ENCODE assay signal across 8 mouse cellular contexts in genomic region chr5:34637591-34638156, GRCm38 (mm10). TPM values are rescaled to one million over a fixed set of nuclear protein-coding genes. Genes with fewer than 3 reads are reported as not detected.
DNase-seq lines count a peak whose midpoint lies in the region; ATAC-seq lines count a peak whose summit lies in the region.

No protein-coding gene starts in this region.

- no peak for ATAC-seq in erythroblast, adult 5-6 weeks (replicated peaks; ENCODE audit: low FRiP score, poor library complexity, severe bottlenecking)
- ATAC-seq in megakaryocyte, adult 5-6 weeks (ENCODE audit: poor library complexity, severe bottlenecking): no peak
- no peak for ATAC-seq in limb, embryonic 12.5 days (ENCODE audit: insufficient number of reproducible peaks, insufficient read depth, low FRiP score, low TSS enrichment, low read depth)
- no peak for ATAC-seq in stomach, embryonic 15.5 days (ENCODE audit: insufficient read depth, low FRiP score, low read depth)

- H3K27me3 ChIP-seq in erythroblast, embryonic 14.5 days (ENCODE audit: control insufficient read depth): no peaks in the 10 kb centered on the region
- no peaks in the 10 kb centered on the region for H3K27me3 ChIP-seq in megakaryocyte, embryonic 14.5 days (replicated peaks)
- H3K27me3 ChIP-seq in limb, embryonic 12.5 days: no peaks in the 10 kb centered on the region
- H3K27me3 ChIP-seq in stomach, embryonic 15.5 days (replicated peaks): no peaks in the 10 kb centered on the region

- H3K4me3 ChIP-seq in erythroblast, embryonic 14.5 days (replicated peaks): peak overlapping the region; percentile 76
- peak overlapping the region; percentile 97 for H3K4me3 ChIP-seq in megakaryocyte, embryonic 14.5 days (replicated peaks)
- H3K4me3 ChIP-seq in limb, embryonic 12.5 days (replicated peaks): peak overlapping the region; percentile 66
- peak overlapping the region; percentile 66; the same call in 1 of the 2 replicates for H3K4me3 ChIP-seq in stomach, embryonic 15.5 days (replicated peaks)

- WGBS in limb, embryonic 12.5 days: 85% methylated on average over 7 of the region's 7 CpGs
- WGBS in stomach, embryonic 15.5 days: 80% methylated on average over 7 of the region's 7 CpGs

- no peaks in the 10 kb centered on the region for H3K9me3 ChIP-seq in erythroblast, embryonic 14.5 days (ENCODE audit: control insufficient read depth, low read length)
- H3K9me3 ChIP-seq in megakaryocyte, embryonic 14.5 days: no peaks in the 10 kb centered on the region
- no peaks in the 10 kb centered on the region for H3K9me3 ChIP-seq in limb, embryonic 12.5 days
- H3K9me3 ChIP-seq in stomach, embryonic 15.5 days: no peaks in the 10 kb centered on the region

- H3K27ac ChIP-seq in limb, embryonic 12.5 days: peak overlapping the region; percentile 88
- no peak overlapping the region for H3K27ac ChIP-seq in stomach, embryonic 15.5 days

- H3K4me1 ChIP-seq in erythroblast, embryonic 14.5 days (ENCODE audit: control insufficient read depth): peaks cover 56% of the 10 kb centered on the region
- peaks cover 55% of the 10 kb centered on the region for H3K4me1 ChIP-seq in megakaryocyte, embryonic 14.5 days
- H3K4me1 ChIP-seq in limb, embryonic 12.5 days (replicated peaks): peaks cover 20% of the 10 kb centered on the region
- peaks cover 17% of the 10 kb centered on the region for H3K4me1 ChIP-seq in stomach, embryonic 15.5 days

- H3K4me2 ChIP-seq in limb, embryonic 12.5 days: peak overlapping the region; percentile 86
- peak overlapping the region; percentile 91; the same call in 1 of the 2 replicates for H3K4me2 ChIP-seq in stomach, embryonic 15.5 days

- peak overlapping the region; percentile 75 for H3K9ac ChIP-seq in limb, embryonic 12.5 days (replicated peaks)
- H3K9ac ChIP-seq in stomach, embryonic 15.5 days: 0 out of 2 replicates have a peak overlapping the region, but pooled peaks have one; percentile 69

- no peak for DNase-seq in adrenal gland, postnatal 25 days
- no peak for DNase-seq in adrenal gland, adult 2 months

- H3K36me3 ChIP-seq in erythroblast, embryonic 14.5 days (ENCODE audit: control insufficient read depth): peaks cover 83% of the 10 kb centered on the region
- H3K36me3 ChIP-seq in megakaryocyte, embryonic 14.5 days (replicated peaks; ENCODE audit: low read length): peaks cover 78% of the 10 kb centered on the region
- peaks cover 79% of the 10 kb centered on the region for H3K36me3 ChIP-seq in limb, embryonic 12.5 days
- H3K36me3 ChIP-seq in stomach, embryonic 15.5 days: peaks cover 51% of the 10 kb centered on the region

RNA-seq across cellular contexts. Expression of gene Mfsd10, which starts 0.7 kb away (rescaled TPM):
- polyA plus RNA-seq in erythroblast, embryonic 14.5 days (2012): 27.4 and 27.6 TPM in 2 replicates
- total RNA-seq in erythroblast, adult 5-6 weeks (2015; ENCODE audit: low replicate concordance): 23.2 and 40.9 TPM in 2 replicates
- total RNA-seq in erythroblast, adult 5-6 weeks (2017; ENCODE audit: low replicate concordance): 24.1 and 30.1 TPM in 2 replicates
- 199 and 972 TPM in 2 replicates for polyA plus RNA-seq in megakaryocyte, embryonic 14.5 days (2012; ENCODE audit: insufficient read depth, low replicate concordance)
- 66.9 and 125 TPM in 2 replicates for total RNA-seq in megakaryocyte, adult 5-6 weeks (2015)
- total RNA-seq in megakaryocyte, adult 5-6 weeks (2017): 70.1 and 85.8 TPM in 2 replicates
- 107 and 120 TPM in 2 replicates for polyA plus RNA-seq in limb, embryonic 12.5 days (2016; fragmentation: Nextera tagmentation; extraction: Ambion mirVana)
- polyA plus RNA-seq in stomach, embryonic 15.5 days (2015; fragmentation: Nextera tagmentation; extraction: Ambion mirVana): 119 and 147 TPM in 2 replicates
- total RNA-seq in adrenal gland, postnatal 25 days (2021): 39.1 and 40.4 TPM in 2 replicates
- 10 to 100 TPM; 32.8 to 37.4 TPM for total RNA-seq in adrenal gland, adult 2 months (2021)
- 201 and 211 TPM in 2 replicates for polyA plus RNA-seq in adrenal gland, adult 2 months (2012; rRNA removed)

RNA-seq across cellular contexts. Expression of gene Nop14, which starts 22.3 kb away (rescaled TPM):
- 1.3 TPM in 2 replicates for polyA plus RNA-seq in erythroblast, embryonic 14.5 days (2012)
- 3.3 and 6.5 TPM in 2 replicates for total RNA-seq in erythroblast, adult 5-6 weeks (2015; ENCODE audit: low replicate concordance)
- total RNA-seq in erythroblast, adult 5-6 weeks (2017; ENCODE audit: low replicate concordance): 7.0 and 8.4 TPM in 2 replicates
- polyA plus RNA-seq in megakaryocyte, embryonic 14.5 days (2012; ENCODE audit: insufficient read depth, low replicate concordance): 2.9 and 14.1 TPM in 2 replicates
- total RNA-seq in megakaryocyte, adult 5-6 weeks (2015): 9.4 and 10.1 TPM in 2 replicates
- total RNA-seq in megakaryocyte, adult 5-6 weeks (2017): 15.6 and 19.2 TPM in 2 replicates
- 30.9 and 32.7 TPM in 2 replicates for polyA plus RNA-seq in limb, embryonic 12.5 days (2016; fragmentation: Nextera tagmentation; extraction: Ambion mirVana)
- 22.8 and 25.9 TPM in 2 replicates for polyA plus RNA-seq in stomach, embryonic 15.5 days (2015; fragmentation: Nextera tagmentation; extraction: Ambion mirVana)
- 21.3 and 24.9 TPM in 2 replicates for total RNA-seq in adrenal gland, postnatal 25 days (2021)
- total RNA-seq in adrenal gland, adult 2 months (2021): 10 to 100 TPM; 21.3 to 26.1 TPM
- polyA plus RNA-seq in adrenal gland, adult 2 months (2012; rRNA removed): 6.7 and 9.1 TPM in 2 replicates

RNA-seq across cellular contexts. Expression of gene Grk4, which starts 22.5 kb away (rescaled TPM):
- 0.05 and 0.11 TPM in 2 replicates for polyA plus RNA-seq in erythroblast, embryonic 14.5 days (2012)
- total RNA-seq in erythroblast, adult 5-6 weeks (2015; ENCODE audit: low replicate concordance): 0.63 TPM in 1 of 2 replicates, not detected in the other
- 0.51 and 0.56 TPM in 2 replicates for total RNA-seq in erythroblast, adult 5-6 weeks (2017; ENCODE audit: low replicate concordance)
- polyA plus RNA-seq in megakaryocyte, embryonic 14.5 days (2012; ENCODE audit: insufficient read depth, low replicate concordance): not detected in 2 replicates
- 1.6 and 2.5 TPM in 2 replicates for total RNA-seq in megakaryocyte, adult 5-6 weeks (2015)
- total RNA-seq in megakaryocyte, adult 5-6 weeks (2017): 3.3 and 3.9 TPM in 2 replicates
- polyA plus RNA-seq in limb, embryonic 12.5 days (2016; fragmentation: Nextera tagmentation; extraction: Ambion mirVana): 4.0 and 4.3 TPM in 2 replicates
- 1.8 and 2.4 TPM in 2 replicates for polyA plus RNA-seq in stomach, embryonic 15.5 days (2015; fragmentation: Nextera tagmentation; extraction: Ambion mirVana)
- 2.4 and 3.9 TPM in 2 replicates for total RNA-seq in adrenal gland, postnatal 25 days (2021)
- total RNA-seq in adrenal gland, adult 2 months (2021): 1 to 10 TPM; 2.5 to 2.8 TPM
- 1.1 and 1.6 TPM in 2 replicates for polyA plus RNA-seq in adrenal gland, adult 2 months (2012; rRNA removed)
